Mouse (Mus musculus): Measurements from ENCODE around the gene BC049762.
A peak's percentile ranks its signal among the peaks of the same experiment; 100 is the strongest.

BC049762 gene

GRCm38 (mm10) chr11:51262342-51263285, at the start of gene BC049762:
Gene BC049762 (minus strand): TSS chr11:51263046.
- DNase-seq (ENCODE audit: extremely low read depth, insufficient read length, low spot score) = peak; percentile 99

GRCm38 (mm10) chr11:51311846-51312245, 49.0 kb upstream of the BC049762 start:
- DNase-seq (ENCODE audit: extremely low read depth, insufficient read length, low spot score) = no peak

GRCm38 (mm10) chr11:51308306-51308705, 45.5 kb upstream of the BC049762 start:
- no peak for DNase-seq (ENCODE audit: extremely low read depth, insufficient read length, low spot score)

- no peak for DNase-seq (ENCODE audit: extremely low read depth, insufficient read length, low spot score)
Measured at GRCm38 (mm10) chr11:51303981-51304553, 41.2 kb upstream of the BC049762 start.

- DNase-seq (ENCODE audit: extremely low read depth, insufficient read length, low spot score) = no peak
Measured at GRCm38 (mm10) chr11:51302396-51302795, 39.5 kb upstream of the BC049762 start.

GRCm38 (mm10) chr11:51298691-51299090, 35.8 kb upstream of the BC049762 start:
- no peak for DNase-seq (ENCODE audit: extremely low read depth, insufficient read length, low spot score)

- no peak for DNase-seq (ENCODE audit: extremely low read depth, insufficient read length, low spot score)
Measured at GRCm38 (mm10) chr11:51295742-51296141, 32.9 kb upstream of the BC049762 start.

- no peak for DNase-seq (ENCODE audit: extremely low read depth, insufficient read length, low spot score)
Measured at GRCm38 (mm10) chr11:51293956-51294530, 31.2 kb upstream of the BC049762 start.

- DNase-seq (ENCODE audit: extremely low read depth, insufficient read length, low spot score) = no peak
Measured at GRCm38 (mm10) chr11:51290066-51290955, 27.5 kb upstream of the BC049762 start.

GRCm38 (mm10) chr11:51289564-51290041, 26.8 kb upstream of the BC049762 start, which contains the start of gene Col23a1:
Gene Col23a1 (plus strand): TSS chr11:51289920.
- peak; percentile 14 for DNase-seq (ENCODE audit: extremely low read depth, insufficient read length, low spot score)

- DNase-seq (ENCODE audit: extremely low read depth, insufficient read length, low spot score) = no peak
Measured at GRCm38 (mm10) chr11:51274418-51274817, 11.6 kb upstream of the BC049762 start.

- peak; percentile 21 for DNase-seq (ENCODE audit: extremely low read depth, insufficient read length, low spot score)
Measured at GRCm38 (mm10) chr11:51265326-51265725, 2.5 kb upstream of the BC049762 start.

- DNase-seq (ENCODE audit: extremely low read depth, insufficient read length, low spot score) = peak; percentile 63
Measured at GRCm38 (mm10) chr11:51264352-51264751, 1.5 kb upstream of the BC049762 start.

GRCm38 (mm10) chr11:51263286-51263831, 513 bp upstream of the BC049762 start:
- peak; percentile 89 for DNase-seq (ENCODE audit: extremely low read depth, insufficient read length, low spot score)

- DNase-seq (ENCODE audit: extremely low read depth, insufficient read length, low spot score) = no peak
Measured at GRCm38 (mm10) chr11:51261680-51262219, 1.1 kb downstream of the BC049762 start, which contains the start of gene Clk4. Gene Clk4 (plus strand): TSS chr11:51261730.

GRCm38 (mm10) chr11:51257006-51257405, 5.8 kb downstream of the BC049762 start:
- no peak for DNase-seq (ENCODE audit: extremely low read depth, insufficient read length, low spot score)

- no peak for DNase-seq (ENCODE audit: extremely low read depth, insufficient read length, low spot score)
Measured at GRCm38 (mm10) chr11:51242897-51243296, 19.9 kb downstream of the BC049762 start.

- no peak for DNase-seq (ENCODE audit: extremely low read depth, insufficient read length, low spot score)
Measured at GRCm38 (mm10) chr11:51234626-51235025, 28.2 kb downstream of the BC049762 start.

- no peak for DNase-seq (ENCODE audit: extremely low read depth, insufficient read length, low spot score)
Measured at GRCm38 (mm10) chr11:51227104-51227503, 35.7 kb downstream of the BC049762 start.

- peak; percentile 30 for DNase-seq (ENCODE audit: extremely low read depth, insufficient read length, low spot score)
Measured at GRCm38 (mm10) chr11:51220308-51220707, 42.5 kb downstream of the BC049762 start, which contains the start of gene Gm12569. Gene Gm12569 (plus strand): TSS chr11:51220473.

All from 3134 (cell line).